Mouse (Mus musculus): ENCODE results near the gene Adprhl2. TPM values are rescaled to one million over a fixed set of nuclear protein-coding genes. Genes with fewer than 3 reads are reported as not detected.

The Adprhl2 gene
- polyA plus RNA-seq, 1 experiment from 2014 or later: 37.4 TPM

DNA sequence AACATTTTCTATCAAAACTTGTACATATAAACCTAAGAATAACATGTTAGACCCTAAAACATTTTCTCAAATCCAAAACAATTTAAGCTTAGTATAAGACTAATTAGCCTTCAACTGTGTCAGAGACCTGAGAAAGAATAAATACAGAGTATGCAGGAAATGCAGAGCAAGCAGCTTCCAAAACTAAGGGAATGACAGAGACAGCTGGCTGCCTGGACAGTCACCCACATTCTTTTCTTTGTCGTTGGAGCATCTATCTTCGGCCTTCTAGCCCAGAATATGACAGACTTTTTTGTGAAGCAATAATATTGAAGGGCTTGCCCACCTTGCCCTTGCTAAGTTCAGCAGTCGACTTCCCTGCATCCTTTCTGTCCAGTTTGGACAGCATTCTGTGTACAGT is 52.2 kb downstream of the Adprhl2 start:
- H3K9ac ChIP-seq: no peak overlapping the region
- no peak for ATAC-seq (ENCODE audit: insufficient number of reproducible peaks, low FRiP score)
- H3K27ac ChIP-seq (ENCODE audit: poor library complexity, severe bottlenecking): no peak overlapping the region
- H3K36me3 ChIP-seq: peaks cover 23% of the 10 kb centered on the region
- WGBS: 71% methylated on average over 3 of the region's 3 CpGs
- no peaks in the 10 kb centered on the region for H3K4me1 ChIP-seq (replicated peaks)
- H3K4me2 ChIP-seq: no peak overlapping the region
- no peak overlapping the region for H3K4me3 ChIP-seq
- H3K9me3 ChIP-seq (replicated peaks): no peaks in the 10 kb centered on the region
- no peaks in the 10 kb centered on the region for H3K27me3 ChIP-seq (replicated peaks)

Other genes starting within 250 kb of the Adprhl2 start
- gene Lsm10, start 225.1 kb downstream of the Adprhl2 start, polyA plus RNA-seq (2016; fragmentation: Nextera tagmentation; extraction: Ambion mirVana): 36.3 and 41.2 TPM in 2 replicates
- 35.0 and 35.2 TPM in 2 replicates for gene Stk40, start 217.7 kb downstream of the Adprhl2 start, polyA plus RNA-seq (2016; fragmentation: Nextera tagmentation; extraction: Ambion mirVana)
- gene Eva1b, start 174.0 kb downstream of the Adprhl2 start, polyA plus RNA-seq (2016; fragmentation: Nextera tagmentation; extraction: Ambion mirVana): 30.6 and 31.2 TPM in 2 replicates
- 2.7 and 3.6 TPM in 2 replicates for gene Sh3d21, start 158.2 kb downstream of the Adprhl2 start, polyA plus RNA-seq (2016; fragmentation: Nextera tagmentation; extraction: Ambion mirVana)
- gene Thrap3, start 118.9 kb downstream of the Adprhl2 start, polyA plus RNA-seq (2016; fragmentation: Nextera tagmentation; extraction: Ambion mirVana): 177 and 191 TPM in 2 replicates
- 73.9 and 76.4 TPM in 2 replicates for gene Map7d1, start 65.4 kb downstream of the Adprhl2 start, polyA plus RNA-seq (2016; fragmentation: Nextera tagmentation; extraction: Ambion mirVana)
- 68.0 and 68.7 TPM in 2 replicates for gene Trappc3, start 59.4 kb downstream of the Adprhl2 start, polyA plus RNA-seq (2016; fragmentation: Nextera tagmentation; extraction: Ambion mirVana)
- 4.7 and 4.9 TPM in 2 replicates for gene Col8a2, start 34.9 kb downstream of the Adprhl2 start, polyA plus RNA-seq (2016; fragmentation: Nextera tagmentation; extraction: Ambion mirVana)
- gene Tekt2, start 4.0 kb upstream of the Adprhl2 start, polyA plus RNA-seq (2016; fragmentation: Nextera tagmentation; extraction: Ambion mirVana): 1.4 and 1.5 TPM in 2 replicates
- gene Ago3, start 107.9 kb upstream of the Adprhl2 start, polyA plus RNA-seq (2016; fragmentation: Nextera tagmentation; extraction: Ambion mirVana): 11.4 and 13.2 TPM in 2 replicates
- gene Ago1, start 146.9 kb upstream of the Adprhl2 start, polyA plus RNA-seq (2016; fragmentation: Nextera tagmentation; extraction: Ambion mirVana): 2.5 and 3.0 TPM in 2 replicates
- 1.0 and 1.4 TPM in 2 replicates for gene Ago4, start 211.8 kb upstream of the Adprhl2 start, polyA plus RNA-seq (2016; fragmentation: Nextera tagmentation; extraction: Ambion mirVana)
- gene Clspn, start 235.2 kb upstream of the Adprhl2 start, polyA plus RNA-seq (2016; fragmentation: Nextera tagmentation; extraction: Ambion mirVana): 24.2 and 26.0 TPM in 2 replicates

All from heart, embryonic 12.5 days (tissue).